8 mouse cellular contexts compared by ENCODE assay signal in genomic region chr1:178317275-178318001, GRCm38 (mm10). TPM values are rescaled to one million over a fixed set of nuclear protein-coding genes. Genes with fewer than 3 reads are reported as not detected.
A peak's percentile ranks its signal among the peaks of the same experiment; 100 is the strongest.
DNase-seq lines count a peak whose midpoint lies in the region; ATAC-seq and TF ChIP-seq lines count a peak whose summit lies in the region.

No protein-coding gene starts in this region.

- H3K4me1 ChIP-seq in heart, embryonic 14.5 days (ENCODE audit: control insufficient read depth in 2 of 2, insufficient read depth in 2 of 2, low read length in 2 of 2): peaks cover 2 to 23% of the 10 kb centered on the region in 2 experiments; a peak in 3 of 4 replicates
- peaks cover 6% of the 10 kb centered on the region in 2 experiments; a peak in 3 of 4 replicates for H3K4me1 ChIP-seq in MEL (ENCODE audit: control insufficient read depth in 1 of 2, insufficient read depth in 2 of 2, low read length in 2 of 2)
- peaks cover 36% of the 10 kb centered on the region for H3K4me1 ChIP-seq in forebrain, embryonic 15.5 days

- 45% methylated on average over 10 of the region's 10 CpGs for WGBS in heart, embryonic 14.5 days
- 33% methylated on average over 10 of the region's 10 CpGs for WGBS in forebrain, embryonic 15.5 days
- 20% methylated on average over 10 of the region's 10 CpGs for WGBS in macrophage (ENCODE audit: missing documents)

- DNase-seq in heart, adult 18-20 months: no peak
- peak; percentile 64 for DNase-seq in MEL (ENCODE audit: low read depth, low spot score)
- no peak for DNase-seq in thymus, postnatal 4 days
- no peak for DNase-seq in gastrocnemius, postnatal 36 days
- DNase-seq in layer of hippocampus, adult 11-12 months (ENCODE audit: low spot score): no peak

- TF ChIP-seq EP300 in MEL (IDR thresholded peaks at IDR 0.05; ENCODE audit: low read depth in 1 of 2, low read length in 2 of 2): peak in 1 of 2 experiments; percentile 8; a peak in 1 of 4 replicates

- H3K4me2 ChIP-seq in heart, embryonic 14.5 days (ENCODE audit: low read length): peak overlapping the region; percentile 77
- peak overlapping the region; percentile 60 for H3K4me2 ChIP-seq in forebrain, embryonic 15.5 days (replicated peaks)

- TF ChIP-seq CTCF in MEL (IDR thresholded peaks at IDR 0.05 in 2 of 3, conservative IDR thresholded peaks at IDR 0.05 in 1 of 3; ENCODE audit: control insufficient read depth in 1 of 3, insufficient read depth in 1 of 3, low read depth in 2 of 3, low read length in 3 of 3, poor library complexity in 1 of 3, severe bottlenecking in 1 of 3): no peak

- H3K9ac ChIP-seq in heart, embryonic 14.5 days (ENCODE audit: low read length): peak overlapping the region; percentile 98
- H3K9ac ChIP-seq in MEL (ENCODE audit: control insufficient read depth, low read depth, low read length, poor library complexity, severe bottlenecking): peak overlapping the region; percentile 100
- peak overlapping the region; percentile 95 for H3K9ac ChIP-seq in forebrain, embryonic 15.5 days (replicated peaks)

- peaks cover 10% of the 10 kb centered on the region; the same call in 1 of the 2 replicates for H3K79me2 ChIP-seq in MEL (ENCODE audit: control insufficient read depth, insufficient read depth, low read length, poor library complexity)
- peaks cover 28% of the 10 kb centered on the region for H3K79me2 ChIP-seq in macrophage (ENCODE audit: inconsistent target)

- H3K4me3 ChIP-seq in heart, embryonic 14.5 days (ENCODE audit: control insufficient read depth in 1 of 2, insufficient read depth in 1 of 2, low read depth in 1 of 2, low read length in 2 of 2): peak overlapping the region in 1 of 2 experiments; percentile 62; a peak in 2 of 4 replicates
- H3K4me3 ChIP-seq in MEL (ENCODE audit: control insufficient read depth in 1 of 2, insufficient read depth in 1 of 2, low read depth in 2 of 2, low read length in 2 of 2) (peak overlapping the region; percentile 71 to 83), macrophage (ENCODE audit: inconsistent target) (peak overlapping the region; percentile 69)
- H3K4me3 ChIP-seq in forebrain, embryonic 15.5 days: peak overlapping the region; percentile 81

- no peaks in the 10 kb centered on the region for H3K27me3 ChIP-seq in heart, embryonic 14.5 days (ENCODE audit: control insufficient read depth, insufficient read depth, low read length)
- no peaks in the 10 kb centered on the region for H3K27me3 ChIP-seq in MEL (ENCODE audit: control insufficient read depth in 1 of 2, insufficient read depth in 2 of 2, low read length in 2 of 2)
- H3K27me3 ChIP-seq in forebrain, embryonic 15.5 days: no peaks in the 10 kb centered on the region

- peaks cover 23% of the 10 kb centered on the region for H3K36me3 ChIP-seq in heart, embryonic 14.5 days (ENCODE audit: control insufficient read depth, insufficient read depth, low read length)
- H3K36me3 ChIP-seq in MEL (ENCODE audit: control insufficient read depth in 1 of 2, insufficient read depth in 2 of 2, low read length in 2 of 2): peaks cover 4 to 27% of the 10 kb centered on the region in 2 experiments
- H3K36me3 ChIP-seq in forebrain, embryonic 15.5 days: peaks cover 13% of the 10 kb centered on the region
- H3K36me3 ChIP-seq in macrophage (ENCODE audit: inconsistent target): 0 out of 2 replicates have a peak, but pooled peaks cover 7% of the 10 kb centered on the region

- peak overlapping the region; percentile 79 to 100; a peak in 3 of 4 replicates for H3K27ac ChIP-seq in heart, embryonic 14.5 days (replicated peaks in 1 of 2; ENCODE audit: control insufficient read depth in 1 of 2, insufficient read depth in 1 of 2, low read depth in 2 of 2, low read length in 2 of 2)
- H3K27ac ChIP-seq in MEL (ENCODE audit: control insufficient read depth, low read depth, low read length) (peak overlapping the region; percentile 100), macrophage (peak overlapping the region; percentile 95)
- peak overlapping the region; percentile 100 for H3K27ac ChIP-seq in forebrain, embryonic 15.5 days (replicated peaks)

- ATAC-seq in heart, embryonic 14.5 days (ENCODE audit: insufficient number of reproducible peaks, insufficient read depth, low FRiP score, low read depth): no peak
- no peak for ATAC-seq in forebrain, embryonic 15.5 days (replicated peaks)

- no peaks in the 10 kb centered on the region for H3K9me3 ChIP-seq in heart, embryonic 14.5 days (ENCODE audit: control insufficient read depth, low read length)
- no peaks in the 10 kb centered on the region for H3K9me3 ChIP-seq in MEL (replicated peaks; ENCODE audit: insufficient read depth, low read length)
- H3K9me3 ChIP-seq in forebrain, embryonic 15.5 days: no peaks in the 10 kb centered on the region

- intact Hi-C loops in gastrocnemius, postnatal 36 days (cut with DNase I): loop anchor here (1.0 kb wide), 2 partner anchors 19 to 89 kb away; partner anchors contain the start of gene Efcab2

- no peak; a peak in 1 of 4 replicates for TF ChIP-seq POLR2A in MEL (IDR thresholded peaks at IDR 0.05; ENCODE audit: control insufficient read depth in 1 of 2, insufficient read depth in 1 of 2, low read depth in 1 of 2, low read length in 2 of 2, poor library complexity in 1 of 2)

- TF ChIP-seq RAD21 in MEL (IDR thresholded peaks at IDR 0.05; ENCODE audit: low read depth, low read length): no peak

TF ChIP-seq in MEL, 35 proteins besides CTCF, POLR2A, EP300 and RAD21:
- TF ChIP-seq GATA1 (IDR thresholded peaks at IDR 0.05; ENCODE audit: low read depth, low read length) (no peak), CHD1 (IDR thresholded peaks at IDR 0.05; ENCODE audit: low read depth, low read length) (peak; percentile 98), MAZ (IDR thresholded peaks at IDR 0.05; ENCODE audit: low read depth, low read length) (no peak), JUND (IDR thresholded peaks at IDR 0.05; ENCODE audit: low read depth, low read length) (0 out of 2 replicates have a peak, but pooled peaks have one; percentile 2), NELFE (IDR thresholded peaks at IDR 0.05; ENCODE audit: low read depth, low read length) (peak; percentile 68), TBP (IDR thresholded peaks at IDR 0.05; ENCODE audit: low read depth, low read length) (peak; percentile 90), CHD2 (IDR thresholded peaks at IDR 0.05; ENCODE audit: low read length) (no peak; the same call in 1 of the 2 replicates), ZMIZ1 (IDR thresholded peaks at IDR 0.05; ENCODE audit: low read depth, low read length) (peak; percentile 27; the same call in 1 of the 2 replicates)

RNA-seq across cellular contexts. Expression of gene Cox20, which starts 1.5 kb away (rescaled TPM):
- polyA plus RNA-seq in heart, embryonic 14.5 days (2014; fragmentation: Nextera tagmentation; extraction: Ambion mirVana): 268 and 299 TPM in 2 replicates
- total RNA-seq in heart, adult 18-20 months (2021): 100 to 1,000 TPM; 120 to 123 TPM
- total RNA-seq in MEL (2012; rRNA removed): 24.3 and 26.8 TPM in 2 replicates
- polyA plus RNA-seq in MEL (2012; ENCODE audit: insufficient read depth in 1 of 2, insufficient read length in 2 of 2, low read depth in 1 of 2, low replicate concordance in 2 of 2, missing spikeins in 1 of 2): 10 to 100 TPM in 1 of 2 experiments, not detected in 1; 27.3 TPM
- 140 and 150 TPM in 2 replicates for polyA plus RNA-seq in forebrain, embryonic 15.5 days (2015; fragmentation: Nextera tagmentation; extraction: Ambion mirVana)
- 10 to 100 TPM; 16.8 to 61.0 (median 32.9) TPM for total RNA-seq in macrophage (2018; cell fraction: chromatin; rRNA removed)
- total RNA-seq in macrophage (2018; cell fraction: cytosol; rRNA removed): 10 to 100 TPM; 34.3 to 81.9 (median 59.2) TPM
- total RNA-seq in macrophage (2018; cell fraction: nucleus; rRNA removed): 10 to 100 TPM; 16.1 to 88.2 (median 31.3) TPM
- polyA plus RNA-seq in macrophage (2018): 51.8 to 122 TPM (median 57.3 TPM) in 3 replicates
- 10 to 100 TPM; 31.6 to 33.7 TPM for total RNA-seq in gastrocnemius, postnatal 36 days (2021)

RNA-seq across cellular contexts. Expression of gene Hnrnpu, which starts 20.2 kb away (rescaled TPM):
- 294 and 316 TPM in 2 replicates for polyA plus RNA-seq in heart, embryonic 14.5 days (2014; fragmentation: Nextera tagmentation; extraction: Ambion mirVana)
- 100 to 1,000 TPM; 146 to 173 TPM for total RNA-seq in heart, adult 18-20 months (2021)
- total RNA-seq in MEL (2012; rRNA removed): 373 and 409 TPM in 2 replicates
- 1,000 to 10,000 TPM in 1 of 2 experiments, 100 to 1,000 TPM in 1; 789 to 2,754 TPM for polyA plus RNA-seq in MEL (2012; ENCODE audit: insufficient read depth in 1 of 2, insufficient read length in 2 of 2, low read depth in 1 of 2, low replicate concordance in 2 of 2, missing spikeins in 1 of 2)
- polyA plus RNA-seq in forebrain, embryonic 15.5 days (2015; fragmentation: Nextera tagmentation; extraction: Ambion mirVana): 410 and 421 TPM in 2 replicates
- total RNA-seq in macrophage (2018; cell fraction: chromatin; rRNA removed): 1,000 to 10,000 TPM in 7 of 26 experiments, 100 to 1,000 TPM in 19; 385 to 1,117 (median 874) TPM
- 100 to 1,000 TPM; 206 to 314 (median 259) TPM for total RNA-seq in macrophage (2018; cell fraction: cytosol; rRNA removed)
- 100 to 1,000 TPM; 322 to 777 (median 453) TPM for total RNA-seq in macrophage (2018; cell fraction: nucleus; rRNA removed)
- 232 to 437 TPM (median 252 TPM) in 3 replicates for polyA plus RNA-seq in macrophage (2018)
- 100 to 1,000 TPM in 1 of 2 experiments, 10 to 100 TPM in 1; 91.7 to 124 TPM for total RNA-seq in gastrocnemius, postnatal 36 days (2021)
